Mouse (Mus musculus): Measurements from ENCODE around the gene Atp11c. TPM values are rescaled to one million over a fixed set of nuclear protein-coding genes. Genes with fewer than 3 reads are reported as not detected.

Gene Atp11c
- polyA plus RNA-seq, 1 experiment, result 3.4 TPM

DNA sequence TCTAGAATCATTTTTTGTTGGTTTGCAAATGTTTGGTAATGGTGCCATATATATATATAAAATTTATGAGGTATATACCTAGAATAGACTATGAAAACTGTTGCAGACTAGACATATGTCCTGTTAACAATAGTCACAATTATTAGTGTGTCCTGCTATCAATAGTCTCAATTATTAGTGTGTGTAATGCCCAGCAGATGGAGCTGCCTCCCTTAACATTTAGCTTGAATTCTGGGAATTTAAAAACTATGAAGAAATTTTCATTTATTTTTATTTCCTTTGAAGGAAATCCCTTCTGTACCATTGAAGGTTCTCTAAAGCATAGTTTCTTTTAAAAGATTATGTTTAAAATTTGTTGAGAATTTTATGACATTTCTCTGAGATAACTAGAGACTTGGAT, 97.2 kb downstream of the Atp11c start:
- Histone ChIP-seq H3K27ac (ENCODE audit: control insufficient read depth, insufficient read depth, low read depth, low read length) (no peak overlapping the region), H3K4me1 (ENCODE audit: control insufficient read depth, insufficient read depth, low read length) (no peaks in the 10 kb centered on the region), H3K4me3 (ENCODE audit: control insufficient read depth, low read depth, low read length) (no peak overlapping the region), H3K27me3 (ENCODE audit: control insufficient read depth, insufficient read depth, low read length) (no peaks in the 10 kb centered on the region), H3K36me3 (ENCODE audit: control insufficient read depth, insufficient read depth, low read length) (no peaks in the 10 kb centered on the region)
- TF ChIP-seq POLR2A (IDR thresholded peaks at IDR 0.05; ENCODE audit: control insufficient read depth, low read depth, low read length) (no peak), CTCF (IDR thresholded peaks at IDR 0.05; ENCODE audit: control insufficient read depth, insufficient read depth, insufficient replicate concordance, low read depth, low read length) (no peak)

GRCm38 (mm10) chrX:60463786-60464185, 128.7 kb downstream of the Atp11c start:
- H3K27me3 ChIP-seq (ENCODE audit: control insufficient read depth, insufficient read depth, low read length), result no peaks in the 10 kb centered on the region
- H3K27ac ChIP-seq (ENCODE audit: control insufficient read depth, insufficient read depth, low read depth, low read length), result no peak overlapping the region
- no peak overlapping the region for H3K4me3 ChIP-seq (ENCODE audit: control insufficient read depth, low read depth, low read length)
- no peaks in the 10 kb centered on the region for H3K36me3 ChIP-seq (ENCODE audit: control insufficient read depth, insufficient read depth, low read length)
- no peaks in the 10 kb centered on the region for H3K4me1 ChIP-seq (ENCODE audit: control insufficient read depth, insufficient read depth, low read length)
- no peak for TF ChIP-seq POLR2A (IDR thresholded peaks at IDR 0.05; ENCODE audit: control insufficient read depth, low read depth, low read length)
- no peak for TF ChIP-seq CTCF (IDR thresholded peaks at IDR 0.05; ENCODE audit: control insufficient read depth, insufficient read depth, insufficient replicate concordance, low read depth, low read length)

GRCm38 (mm10) chrX:60414563-60415111, 177.9 kb downstream of the Atp11c start:
- TF ChIP-seq CTCF (IDR thresholded peaks at IDR 0.05; ENCODE audit: control insufficient read depth, insufficient read depth, insufficient replicate concordance, low read depth, low read length), result no peak
- TF ChIP-seq POLR2A (IDR thresholded peaks at IDR 0.05; ENCODE audit: control insufficient read depth, low read depth, low read length), result no peak
- no peaks in the 10 kb centered on the region for H3K4me1 ChIP-seq (ENCODE audit: control insufficient read depth, insufficient read depth, low read length)
- H3K27ac ChIP-seq (ENCODE audit: control insufficient read depth, insufficient read depth, low read depth, low read length), result no peak overlapping the region
- no peak overlapping the region; the same call in 1 of the 2 replicates for H3K4me3 ChIP-seq (ENCODE audit: control insufficient read depth, low read depth, low read length)
- H3K27me3 ChIP-seq (ENCODE audit: control insufficient read depth, insufficient read depth, low read length), result no peaks in the 10 kb centered on the region
- H3K36me3 ChIP-seq (ENCODE audit: control insufficient read depth, insufficient read depth, low read length), result no peaks in the 10 kb centered on the region

- no peaks in the 10 kb centered on the region for H3K36me3 ChIP-seq (ENCODE audit: control insufficient read depth, insufficient read depth, low read length)
- no peaks in the 10 kb centered on the region for H3K27me3 ChIP-seq (ENCODE audit: control insufficient read depth, insufficient read depth, low read length)
- no peaks in the 10 kb centered on the region for H3K4me1 ChIP-seq (ENCODE audit: control insufficient read depth, insufficient read depth, low read length)
- TF ChIP-seq POLR2A (IDR thresholded peaks at IDR 0.05; ENCODE audit: control insufficient read depth, low read depth, low read length) (no peak), CTCF (IDR thresholded peaks at IDR 0.05; ENCODE audit: control insufficient read depth, insufficient read depth, insufficient replicate concordance, low read depth, low read length) (no peak)
- no peak overlapping the region for H3K4me3 ChIP-seq (ENCODE audit: control insufficient read depth, low read depth, low read length)
- no peak overlapping the region for H3K27ac ChIP-seq (ENCODE audit: control insufficient read depth, insufficient read depth, low read depth, low read length)
These were observed 186.8 kb downstream of the Atp11c start for GRCm38 (mm10) chrX:60405681-60406080.

DNA sequence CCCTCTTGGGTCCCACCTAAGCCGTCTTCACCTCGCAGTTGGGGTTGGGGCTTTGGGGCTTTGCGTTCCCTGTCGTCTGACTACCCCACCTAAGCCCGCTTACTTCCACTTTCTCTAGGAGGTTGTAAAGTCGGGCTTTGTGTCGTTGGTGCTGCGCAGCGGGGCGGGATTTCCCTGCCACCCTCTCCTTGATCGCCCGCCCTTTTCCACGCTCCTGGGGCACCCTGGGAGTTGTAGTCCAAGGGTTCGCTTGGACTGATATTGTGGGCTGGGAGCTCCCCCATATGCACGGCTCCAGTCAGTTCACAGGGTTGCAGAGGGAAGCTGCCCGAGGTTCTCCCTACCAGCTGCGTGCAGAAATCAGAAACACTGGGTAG, 187.8 kb downstream of the Atp11c start:
- no peaks in the 10 kb centered on the region for H3K27me3 ChIP-seq (ENCODE audit: control insufficient read depth, insufficient read depth, low read length)
- TF ChIP-seq POLR2A (IDR thresholded peaks at IDR 0.05; ENCODE audit: control insufficient read depth, low read depth, low read length) (0 out of 2 replicates have a peak, but pooled peaks have one; percentile 33), CTCF (IDR thresholded peaks at IDR 0.05; ENCODE audit: control insufficient read depth, insufficient read depth, insufficient replicate concordance, low read depth, low read length) (peak; percentile 11; the same call in 1 of the 2 replicates)
- H3K4me3 ChIP-seq (ENCODE audit: control insufficient read depth, low read depth, low read length), result peak overlapping the region; percentile 93
- H3K27ac ChIP-seq (ENCODE audit: control insufficient read depth, insufficient read depth, low read depth, low read length), result peak overlapping the region; percentile 98
- no peaks in the 10 kb centered on the region for H3K4me1 ChIP-seq (ENCODE audit: control insufficient read depth, insufficient read depth, low read length)
- no peaks in the 10 kb centered on the region for H3K36me3 ChIP-seq (ENCODE audit: control insufficient read depth, insufficient read depth, low read length)

- H3K27me3 ChIP-seq (ENCODE audit: control insufficient read depth, insufficient read depth, low read length), result no peaks in the 10 kb centered on the region
- peak overlapping the region; percentile 94 for H3K4me3 ChIP-seq (ENCODE audit: control insufficient read depth, low read depth, low read length)
- peak overlapping the region; percentile 98 for H3K27ac ChIP-seq (ENCODE audit: control insufficient read depth, insufficient read depth, low read depth, low read length)
- TF ChIP-seq POLR2A (IDR thresholded peaks at IDR 0.05; ENCODE audit: control insufficient read depth, low read depth, low read length), result peak; percentile 33
- no peak for TF ChIP-seq CTCF (IDR thresholded peaks at IDR 0.05; ENCODE audit: control insufficient read depth, insufficient read depth, insufficient replicate concordance, low read depth, low read length)
- no peaks in the 10 kb centered on the region for H3K36me3 ChIP-seq (ENCODE audit: control insufficient read depth, insufficient read depth, low read length)
- no peaks in the 10 kb centered on the region for H3K4me1 ChIP-seq (ENCODE audit: control insufficient read depth, insufficient read depth, low read length)
These were observed 188.5 kb downstream of the Atp11c start for GRCm38 (mm10) chrX:60403764-60404667.

GRCm38 (mm10) chrX:60403062-60403763, 189.3 kb downstream of the Atp11c start:
- TF ChIP-seq CTCF (IDR thresholded peaks at IDR 0.05; ENCODE audit: control insufficient read depth, insufficient read depth, insufficient replicate concordance, low read depth, low read length) (no peak), POLR2A (IDR thresholded peaks at IDR 0.05; ENCODE audit: control insufficient read depth, low read depth, low read length) (no peak)
- Histone ChIP-seq H3K27ac (ENCODE audit: control insufficient read depth, insufficient read depth, low read depth, low read length) (peak overlapping the region; percentile 96), H3K4me3 (ENCODE audit: control insufficient read depth, low read depth, low read length) (peak overlapping the region; percentile 94), H3K36me3 (ENCODE audit: control insufficient read depth, insufficient read depth, low read length) (no peaks in the 10 kb centered on the region), H3K27me3 (ENCODE audit: control insufficient read depth, insufficient read depth, low read length) (no peaks in the 10 kb centered on the region), H3K4me1 (ENCODE audit: control insufficient read depth, insufficient read depth, low read length) (no peaks in the 10 kb centered on the region)
